Mouse (Mus musculus) lung, postnatal 4 days (tissue): ENCODE measurements around the gene Slc35c2.

Experiments used
- DNase-seq, 2 experiments: peaks; one replicate each; pipeline ENCODE4 v3.0.0; 2021

The Slc35c2 gene

DNA sequence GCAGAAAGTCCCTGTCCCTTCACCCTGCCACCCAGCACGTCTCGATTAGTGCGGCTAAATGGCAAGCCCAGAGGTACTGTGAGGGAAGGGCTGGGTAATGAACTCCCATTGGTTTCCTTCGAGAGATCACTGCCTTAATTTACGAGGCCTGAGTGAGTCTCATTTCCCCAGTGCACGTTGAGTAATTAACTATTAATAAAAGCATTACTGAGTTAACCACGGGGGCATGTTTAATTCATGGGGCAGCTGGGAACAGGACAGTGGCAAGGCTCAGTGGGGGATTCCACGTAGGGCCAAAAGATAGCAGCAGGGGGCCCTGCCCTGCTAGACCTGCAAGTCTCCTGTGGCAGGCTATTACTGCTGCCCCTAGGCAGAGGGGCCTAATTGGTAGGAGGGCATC lies 16.3 kb downstream of the Slc35c2 start:
- no peak for DNase-seq

DNA sequence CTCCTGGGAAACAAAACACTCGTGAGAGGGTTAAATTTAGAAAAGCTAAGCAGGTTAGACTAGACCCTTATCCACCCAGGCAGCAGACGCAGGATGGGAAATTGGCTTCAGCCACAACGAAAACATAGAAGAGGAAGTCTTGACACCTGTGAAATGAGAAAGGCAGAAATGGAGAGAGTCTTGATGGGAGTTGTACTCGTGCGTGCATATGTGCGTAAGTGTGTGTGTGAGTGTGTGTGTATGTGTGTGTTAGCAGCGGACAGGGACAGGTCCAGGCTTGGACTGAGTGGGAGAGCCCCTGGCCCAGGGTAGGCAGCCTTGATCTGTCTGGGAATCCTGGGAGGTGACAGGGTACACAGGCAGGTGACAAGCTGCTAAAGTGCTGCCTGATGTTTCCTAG lies 16.8 kb downstream of the Slc35c2 start:
- no peak for DNase-seq

DNA sequence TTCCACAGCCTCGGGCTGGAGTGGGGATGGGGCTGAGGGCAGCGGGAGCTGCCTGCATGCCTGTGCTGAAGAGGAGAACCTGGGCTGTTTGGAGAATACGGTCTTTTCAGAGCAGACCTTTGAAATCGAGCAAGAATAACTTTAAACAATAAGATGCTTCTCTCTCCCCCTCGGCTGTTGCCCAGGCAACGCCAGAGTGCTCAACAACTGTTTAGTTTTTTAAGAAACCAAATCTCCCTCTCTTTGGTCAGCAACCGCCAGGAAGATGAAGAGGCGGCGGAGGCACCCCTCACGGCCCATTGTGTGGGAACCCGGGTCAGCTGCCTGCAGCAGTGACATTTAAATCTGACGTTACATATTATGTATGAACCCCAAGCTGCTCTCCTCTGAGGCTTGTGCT lies 20.9 kb downstream of the Slc35c2 start:
- no peak for DNase-seq

DNA sequence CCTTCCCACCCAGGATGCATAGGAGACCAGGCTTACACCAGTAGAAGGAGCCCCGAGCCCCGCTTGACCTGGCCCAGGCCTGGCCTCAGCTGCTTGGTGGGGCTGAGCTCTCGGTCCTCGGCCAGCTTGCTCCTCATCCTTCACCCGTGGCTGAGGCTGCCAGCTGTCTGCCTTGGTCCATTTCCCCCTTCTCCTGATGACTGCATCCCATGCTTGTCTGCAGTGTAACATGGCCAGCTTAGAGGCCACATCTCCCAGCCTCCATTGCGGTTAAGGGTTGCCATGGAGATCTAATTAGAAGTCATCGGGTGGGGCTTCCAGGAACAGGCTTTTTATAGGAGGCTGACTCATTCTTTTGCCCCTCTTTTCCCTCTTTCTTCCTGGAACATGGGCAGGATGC lies 23.8 kb downstream of the Slc35c2 start:
- DNase-seq = peak in 1 of 2 experiments; percentile 44

DNA sequence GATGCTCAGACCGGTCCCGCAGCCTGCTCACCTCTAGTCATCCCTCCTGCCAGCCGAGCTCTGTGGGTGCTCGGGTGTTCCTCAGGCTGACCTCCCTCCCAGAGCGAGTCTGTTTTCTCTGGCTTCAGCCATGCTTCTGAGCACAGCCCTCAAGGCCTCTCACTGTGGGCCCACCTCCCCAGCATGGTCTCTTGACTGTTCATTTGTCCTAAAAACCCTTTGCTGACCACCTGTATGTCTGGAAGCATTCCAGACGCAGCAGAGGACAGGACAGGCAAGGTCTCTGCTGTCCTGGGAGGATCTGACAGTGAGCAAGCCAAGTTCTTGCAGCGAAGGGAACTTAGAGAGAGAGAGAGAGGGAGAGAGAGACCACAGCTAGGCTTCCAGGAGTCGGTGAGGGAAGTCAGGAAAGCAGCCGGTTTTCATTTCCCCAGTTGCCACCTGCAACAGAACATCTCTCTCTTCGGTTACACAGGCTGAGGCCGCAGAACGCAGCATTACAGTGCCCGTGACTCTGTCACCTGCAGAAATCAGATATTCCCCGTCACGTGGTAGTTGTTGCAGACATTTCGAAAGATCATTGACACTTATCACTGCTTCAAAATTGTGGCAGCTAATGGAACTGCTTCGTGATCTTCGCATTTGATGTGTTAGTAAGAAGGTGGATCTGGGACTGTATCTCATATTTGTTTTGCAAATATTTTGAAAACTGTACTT lies 25.2 kb downstream of the Slc35c2 start:
- DNase-seq = no peak

DNA sequence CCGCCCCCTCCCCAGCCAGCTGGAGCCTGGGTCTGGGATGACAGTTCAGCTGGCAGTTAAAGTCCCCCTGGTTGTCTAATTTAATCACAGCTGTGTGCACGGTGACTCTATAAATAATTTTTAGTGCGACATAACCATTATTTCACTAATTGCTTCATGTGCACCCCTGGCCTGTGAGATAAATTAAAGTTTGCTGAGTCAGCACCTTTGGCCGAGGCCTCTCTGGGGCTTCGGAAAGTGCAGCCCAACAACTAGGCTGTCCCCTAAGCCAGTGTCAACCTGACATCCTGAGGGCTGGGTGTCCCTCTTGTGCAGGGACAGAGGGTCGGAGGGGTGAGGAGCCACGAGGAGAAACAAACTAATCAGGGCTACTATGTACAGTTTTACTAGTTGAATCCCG lies 27.8 kb downstream of the Slc35c2 start:
- DNase-seq = no peak

DNA sequence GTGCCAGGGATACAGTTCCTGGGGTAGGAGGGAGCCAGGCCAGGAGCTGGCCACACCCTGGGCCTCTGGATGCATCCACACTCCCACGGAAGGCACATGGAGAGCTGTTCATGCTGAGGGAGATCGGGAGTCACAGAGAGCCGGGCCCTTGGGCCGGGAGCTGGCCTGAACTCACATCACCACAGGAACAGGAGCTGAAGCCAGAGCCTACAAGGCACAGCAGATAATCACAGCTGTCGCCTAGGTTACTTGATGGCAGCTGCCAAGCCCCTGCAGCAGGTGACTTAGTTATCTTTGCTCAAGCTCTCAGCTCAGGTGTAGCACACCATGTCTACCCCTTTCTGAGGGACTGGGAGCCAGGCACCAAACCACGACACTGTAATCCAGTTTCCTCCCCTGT lies 29.3 kb downstream of the Slc35c2 start:
- DNase-seq = no peak

DNA sequence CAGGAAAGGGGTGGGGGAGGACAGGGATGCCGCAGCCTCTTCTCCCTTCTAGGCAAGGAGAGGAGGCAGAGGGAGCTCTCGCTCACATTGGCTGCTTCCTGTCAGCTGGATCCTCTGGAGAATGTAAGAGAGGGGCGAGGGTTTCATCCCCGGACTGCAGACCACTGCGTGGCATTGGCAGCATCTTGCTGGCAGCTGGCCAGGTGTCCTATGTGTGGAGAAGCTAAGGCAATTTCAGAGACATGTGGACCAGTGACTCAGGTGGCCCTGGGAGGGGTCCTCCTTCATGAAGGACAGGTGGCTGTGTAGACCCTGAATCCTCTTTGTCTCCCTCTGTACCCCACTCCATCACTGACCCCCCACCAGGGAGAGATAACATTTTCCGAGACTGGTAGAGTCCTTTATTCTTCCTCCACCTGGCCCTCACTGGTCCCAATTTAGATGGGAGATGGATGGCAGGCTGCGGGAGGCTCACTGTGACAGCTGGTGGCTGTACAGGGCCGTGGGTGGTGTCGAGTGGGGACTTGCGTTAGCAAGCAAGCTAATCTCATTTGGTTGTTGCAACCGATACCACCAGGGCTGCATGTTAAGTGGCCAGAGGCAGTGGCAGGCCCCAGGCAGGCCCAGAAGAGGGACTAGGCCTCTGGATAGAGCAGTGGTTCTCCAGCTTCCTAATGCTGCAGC lies 30.4 kb downstream of the Slc35c2 start:
- DNase-seq = no peak

DNA sequence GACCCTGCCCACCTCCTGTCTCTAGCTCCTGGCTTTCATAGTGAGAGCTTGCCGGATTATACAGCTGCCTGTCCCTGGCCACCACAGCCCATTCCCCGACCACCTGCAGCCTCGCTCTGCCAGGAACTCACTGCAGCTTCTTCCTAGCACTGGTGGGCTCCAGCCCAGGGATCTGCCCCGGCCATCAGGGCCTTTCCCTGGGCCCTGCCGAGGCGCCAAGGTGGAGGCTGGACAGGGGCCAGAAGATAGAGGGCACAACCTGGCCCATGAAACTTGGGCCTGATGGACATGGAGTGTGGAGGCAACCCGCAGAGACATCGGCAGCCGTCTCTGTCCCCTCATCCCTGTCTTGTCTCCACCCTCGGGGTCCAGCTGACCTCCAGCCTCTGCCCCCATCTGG lies 31.5 kb downstream of the Slc35c2 start:
- DNase-seq = no peak

DNA sequence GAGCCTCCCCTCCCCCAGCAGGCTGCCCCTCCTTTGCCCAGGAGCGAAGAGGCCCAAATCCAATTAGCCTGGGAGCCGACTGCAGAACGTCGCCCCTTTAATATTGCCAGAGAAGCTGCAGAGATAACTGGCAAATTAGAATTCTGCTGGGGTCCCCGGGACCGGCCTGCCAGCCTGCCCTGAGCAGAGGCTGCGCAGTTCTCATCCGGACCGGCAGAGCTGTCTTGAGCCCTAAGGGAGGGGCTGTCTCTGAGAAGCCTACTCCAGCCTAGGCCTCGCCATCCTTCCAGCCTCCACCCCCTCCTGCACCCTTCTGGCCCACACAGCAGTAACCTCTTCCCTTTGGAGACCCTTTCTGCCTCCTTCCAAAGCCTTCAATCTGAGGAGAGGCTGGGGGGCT lies 33.8 kb downstream of the Slc35c2 start:
- no peak for DNase-seq

DNA sequence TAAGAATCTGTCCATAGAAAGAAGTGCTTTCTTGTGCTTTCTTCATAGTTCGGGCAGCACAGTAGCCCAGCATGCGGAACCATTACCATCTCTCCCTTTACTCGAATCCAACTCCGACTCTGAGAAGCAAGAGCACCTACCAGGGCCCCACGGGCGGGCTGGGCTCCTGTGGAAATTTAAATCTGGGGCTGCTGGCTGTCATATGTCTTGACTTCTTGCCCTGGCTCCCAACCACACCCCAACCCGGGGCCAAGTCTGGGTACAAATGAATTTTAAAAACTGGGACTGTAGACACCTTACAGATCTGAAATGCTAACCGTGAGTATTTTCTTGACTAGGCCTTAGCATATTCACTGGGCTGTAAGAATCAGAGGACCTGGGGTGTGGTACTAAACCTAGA lies 34.4 kb downstream of the Slc35c2 start:
- no peak for DNase-seq

DNA sequence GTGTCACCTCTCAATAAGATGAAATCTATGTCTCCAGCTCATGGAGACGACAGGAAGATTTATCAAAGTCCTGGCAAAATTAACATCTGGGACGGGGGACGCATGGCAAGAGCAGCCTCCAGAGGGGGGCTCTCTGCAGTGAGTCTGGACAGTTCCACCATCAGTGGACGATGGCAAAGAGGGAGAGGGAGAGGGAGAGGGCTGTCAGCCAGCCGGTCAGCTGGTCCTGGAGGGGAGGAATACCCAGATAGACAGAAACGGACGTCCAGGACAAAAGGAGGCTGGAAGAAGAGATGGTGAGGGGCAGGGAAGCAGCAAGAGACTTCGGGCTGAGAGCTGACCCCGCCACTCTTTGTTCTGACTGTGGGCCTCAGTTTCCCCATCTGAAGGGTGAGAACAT lies 34.9 kb downstream of the Slc35c2 start:
- no peak for DNase-seq

DNA sequence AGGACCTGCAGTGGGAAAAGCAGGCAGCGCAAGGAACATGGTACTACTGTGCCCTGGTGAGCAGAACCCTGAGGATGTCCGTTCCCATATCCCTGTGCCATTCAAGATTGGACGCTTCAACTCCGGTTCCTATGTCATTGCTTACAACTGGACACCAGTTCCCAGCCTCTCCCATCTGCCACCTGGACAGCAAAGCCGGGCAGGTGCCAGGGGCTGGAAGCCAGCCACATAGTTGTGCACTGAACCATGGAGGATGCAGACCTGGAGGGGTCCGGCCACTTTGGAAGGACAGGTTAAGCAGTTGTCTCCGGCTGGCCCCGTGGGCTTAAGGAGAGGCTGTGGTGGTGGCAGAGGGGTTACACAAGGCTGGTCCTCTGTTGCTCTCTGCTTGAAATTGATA lies 35.3 kb downstream of the Slc35c2 start:
- DNase-seq = no peak

DNA sequence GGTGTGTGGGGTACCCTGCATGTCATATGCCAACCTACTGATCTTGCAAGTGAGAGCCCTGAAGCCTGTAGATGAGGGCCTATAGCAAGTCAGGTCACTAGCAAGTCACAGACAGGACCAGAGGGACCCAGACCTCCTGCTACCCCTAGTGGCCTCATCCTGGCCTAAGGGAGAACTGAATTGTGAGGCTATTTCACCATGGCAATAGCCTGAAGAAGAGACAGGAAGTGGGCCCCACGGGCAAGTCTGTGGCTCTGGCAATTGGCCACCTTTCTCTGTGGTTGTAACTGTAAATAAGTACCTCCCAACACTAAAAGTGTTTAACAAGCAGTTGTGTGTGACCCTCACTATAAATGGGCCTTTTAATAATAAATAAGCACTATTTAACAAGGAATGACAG lies 36.8 kb downstream of the Slc35c2 start:
- DNase-seq = peak in 1 of 2 experiments; percentile 25

DNA sequence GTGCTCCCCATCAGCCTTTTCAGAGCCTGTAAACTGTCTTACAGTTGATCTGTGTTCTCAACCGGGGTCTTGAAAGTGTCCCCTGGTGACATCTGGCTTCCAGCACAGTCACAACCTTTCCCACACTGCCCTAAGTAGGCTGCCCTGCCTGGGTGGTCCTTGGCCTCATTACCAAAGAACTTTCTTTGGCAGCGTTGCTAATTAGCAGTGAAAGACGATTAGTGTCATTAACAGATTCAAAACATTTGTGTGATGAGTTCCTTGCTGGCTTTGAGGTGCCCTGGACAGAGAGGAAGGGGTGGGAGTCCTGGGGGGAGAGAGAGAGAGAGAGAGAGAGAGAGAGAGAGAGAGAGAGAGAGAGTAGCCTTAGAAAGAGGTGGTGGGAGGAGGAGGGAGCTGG lies 38.7 kb downstream of the Slc35c2 start:
- DNase-seq = peak; percentile 52 to 78

DNA sequence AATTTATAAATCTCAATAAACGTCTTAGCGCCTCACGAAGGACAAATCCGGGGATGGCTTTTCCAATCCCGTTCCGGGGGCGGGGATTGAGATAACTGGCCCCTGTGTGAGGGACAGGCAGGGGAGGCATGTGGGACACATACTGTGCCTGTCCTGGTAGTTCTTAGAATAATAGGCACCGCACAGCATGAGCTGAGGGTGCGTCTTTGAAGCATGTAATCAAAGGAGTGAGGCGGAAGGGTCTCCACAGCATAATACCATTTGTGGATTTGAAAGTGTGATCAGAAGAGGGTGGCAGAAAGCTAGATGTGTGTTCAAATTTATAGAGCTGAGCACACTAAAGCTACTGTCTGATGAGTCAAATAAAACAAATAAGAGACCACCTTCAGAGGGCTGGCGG lies 41.3 kb downstream of the Slc35c2 start:
- no peak for DNase-seq

DNA sequence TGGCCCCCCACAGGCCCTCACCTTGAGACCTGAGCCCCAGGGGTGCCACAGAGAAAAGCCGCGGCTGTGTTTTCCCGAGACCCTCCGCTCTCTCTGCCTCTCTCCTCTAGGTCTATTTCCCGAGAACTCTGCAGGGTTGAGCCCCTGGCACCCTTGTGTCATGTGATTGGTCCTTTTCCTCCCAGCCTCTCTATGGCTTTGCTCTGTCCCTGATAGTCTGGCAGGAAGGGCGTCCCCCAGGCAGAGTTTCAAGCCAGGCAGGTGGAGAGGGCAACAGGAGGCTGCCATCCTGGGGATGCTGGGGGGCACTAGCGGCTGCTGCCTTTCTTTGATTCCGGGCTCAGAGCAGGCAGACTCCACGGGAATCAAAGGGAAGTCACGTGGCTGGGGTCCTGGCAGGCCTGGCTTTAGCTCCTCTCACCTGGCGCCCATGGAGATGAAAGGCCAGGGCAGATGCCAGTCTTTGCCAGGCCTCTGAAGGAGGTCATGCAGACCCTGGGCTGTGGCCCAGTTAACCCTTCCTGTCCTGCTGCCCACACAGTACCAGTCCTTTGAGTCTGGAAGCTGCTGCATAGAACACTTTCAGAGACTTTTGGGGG lies 44.4 kb downstream of the Slc35c2 start:
- DNase-seq = no peak

DNA sequence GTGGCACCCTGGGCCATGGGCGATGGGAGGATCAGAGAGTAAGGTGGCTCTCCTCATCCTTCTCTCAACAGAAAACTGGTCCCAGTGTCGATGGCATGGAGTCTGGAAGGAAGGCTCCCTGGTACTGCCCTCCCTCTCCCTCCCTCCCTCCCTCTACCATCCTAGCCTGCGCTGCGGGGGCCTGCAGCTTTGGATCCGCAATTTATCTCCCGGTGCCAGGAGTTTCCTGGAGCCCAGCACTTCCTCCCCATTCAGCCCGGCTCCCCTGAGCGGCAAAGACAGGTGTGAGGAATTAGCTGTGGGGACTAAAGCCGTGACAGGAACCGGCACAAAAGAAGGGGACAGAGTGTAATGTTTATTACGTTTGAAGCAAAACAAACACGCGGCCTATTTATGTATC lies 45.1 kb downstream of the Slc35c2 start:
- no peak for DNase-seq

DNA sequence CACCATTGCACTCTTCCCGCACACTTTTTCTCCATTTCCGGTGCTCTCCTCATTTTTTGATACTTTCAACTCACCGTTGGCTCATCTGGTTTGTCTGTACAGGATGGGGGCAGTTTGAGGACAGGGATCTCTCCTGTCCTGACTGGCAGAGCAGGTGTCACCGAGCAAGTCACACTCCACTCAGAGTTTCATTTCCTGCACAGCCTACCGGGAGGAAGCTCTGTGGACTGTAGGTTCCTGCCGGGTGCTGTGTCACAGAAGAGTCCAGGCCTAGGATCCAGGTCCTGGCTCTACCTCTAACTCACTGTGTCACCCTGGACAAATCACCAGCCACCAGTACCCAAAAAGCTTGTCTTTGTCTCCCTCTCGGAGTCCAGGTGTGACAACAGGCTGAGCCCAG lies 45.9 kb downstream of the Slc35c2 start:
- no peak for DNase-seq

DNA sequence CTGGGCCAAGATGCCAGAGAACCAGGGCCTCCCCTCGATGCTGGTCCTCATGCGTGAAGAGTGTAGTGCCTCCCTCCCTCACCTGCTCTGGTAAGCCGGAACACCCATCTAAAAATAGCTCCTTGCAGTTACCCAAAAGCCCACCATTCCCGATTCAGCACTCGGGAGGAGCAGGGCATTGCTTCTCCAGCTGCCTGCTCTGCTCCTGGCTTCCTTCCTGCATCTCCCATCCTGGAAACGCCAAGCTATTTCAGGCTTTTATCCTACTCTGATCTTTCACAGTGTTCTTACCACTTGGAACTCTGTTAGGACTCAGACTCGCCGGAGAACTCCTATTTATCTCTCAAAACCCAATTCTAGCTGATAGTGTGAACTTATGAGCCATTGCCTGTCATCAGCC lies 47.3 kb downstream of the Slc35c2 start:
- no peak for DNase-seq

DNA sequence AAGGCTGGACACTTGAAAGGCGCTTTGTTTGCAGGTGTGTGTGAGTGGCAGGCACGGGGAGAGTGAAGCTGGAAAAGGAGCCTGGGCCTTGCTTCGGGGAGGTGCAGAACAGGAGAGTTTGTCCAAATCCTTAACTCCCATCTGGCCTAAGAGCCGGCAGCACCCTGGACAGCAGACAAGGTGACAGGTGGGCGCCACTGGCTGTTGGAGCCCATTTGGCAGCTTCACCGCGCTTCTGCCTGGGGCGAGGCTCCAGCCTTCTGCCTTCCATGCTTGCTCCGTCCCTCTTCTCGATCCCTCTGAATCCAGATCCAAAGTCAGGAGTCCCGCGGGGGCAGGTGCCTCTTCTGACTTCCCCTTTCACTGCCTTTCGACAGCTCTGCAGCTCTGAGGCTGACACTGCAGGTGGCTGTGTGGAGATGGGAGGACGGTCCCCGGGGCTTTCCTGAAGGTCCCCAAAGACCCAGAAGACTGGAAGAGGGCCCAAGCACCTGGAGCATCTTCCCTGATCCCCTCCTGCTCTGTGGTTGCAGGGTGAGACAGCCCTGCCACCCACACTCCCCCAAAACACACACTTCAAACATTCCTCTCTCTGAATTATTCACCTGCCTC lies 48.0 kb downstream of the Slc35c2 start:
- no peak for DNase-seq

DNA sequence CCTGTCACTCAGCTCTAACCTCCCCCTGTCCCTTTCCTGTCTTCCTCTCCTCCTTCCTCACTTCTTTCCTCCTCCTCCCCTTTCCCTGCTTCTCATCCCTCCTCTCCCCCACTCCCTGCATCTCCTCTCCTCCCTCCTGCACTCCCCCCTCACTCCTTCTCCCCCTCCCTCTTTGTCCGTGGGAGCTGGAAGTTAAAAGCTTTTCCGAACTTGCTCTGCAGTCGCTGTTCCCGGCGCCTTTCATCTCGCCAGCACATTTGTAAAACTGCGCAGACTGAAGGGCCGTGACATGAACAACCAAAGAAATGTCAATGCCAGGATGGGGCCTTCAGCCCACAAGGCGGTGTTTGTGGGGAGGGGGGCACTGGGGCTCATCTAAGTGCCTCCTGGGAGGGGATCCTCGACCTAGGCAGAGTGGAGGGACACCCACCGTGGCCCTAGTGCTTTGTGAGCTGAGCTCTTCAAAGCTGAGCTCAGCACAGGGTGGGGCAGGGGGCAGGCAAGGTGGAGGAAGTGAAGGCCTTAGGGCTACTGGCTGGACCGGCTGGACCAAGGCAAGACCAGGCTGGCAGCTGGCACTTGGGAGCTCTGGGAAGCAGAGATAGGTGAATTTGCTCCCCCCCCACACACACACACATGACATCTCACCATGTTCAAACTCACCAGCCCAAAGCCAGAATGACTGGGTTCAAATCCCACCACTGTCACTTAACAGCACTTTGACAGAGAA lies 49.1 kb downstream of the Slc35c2 start:
- no peak for DNase-seq

DNA sequence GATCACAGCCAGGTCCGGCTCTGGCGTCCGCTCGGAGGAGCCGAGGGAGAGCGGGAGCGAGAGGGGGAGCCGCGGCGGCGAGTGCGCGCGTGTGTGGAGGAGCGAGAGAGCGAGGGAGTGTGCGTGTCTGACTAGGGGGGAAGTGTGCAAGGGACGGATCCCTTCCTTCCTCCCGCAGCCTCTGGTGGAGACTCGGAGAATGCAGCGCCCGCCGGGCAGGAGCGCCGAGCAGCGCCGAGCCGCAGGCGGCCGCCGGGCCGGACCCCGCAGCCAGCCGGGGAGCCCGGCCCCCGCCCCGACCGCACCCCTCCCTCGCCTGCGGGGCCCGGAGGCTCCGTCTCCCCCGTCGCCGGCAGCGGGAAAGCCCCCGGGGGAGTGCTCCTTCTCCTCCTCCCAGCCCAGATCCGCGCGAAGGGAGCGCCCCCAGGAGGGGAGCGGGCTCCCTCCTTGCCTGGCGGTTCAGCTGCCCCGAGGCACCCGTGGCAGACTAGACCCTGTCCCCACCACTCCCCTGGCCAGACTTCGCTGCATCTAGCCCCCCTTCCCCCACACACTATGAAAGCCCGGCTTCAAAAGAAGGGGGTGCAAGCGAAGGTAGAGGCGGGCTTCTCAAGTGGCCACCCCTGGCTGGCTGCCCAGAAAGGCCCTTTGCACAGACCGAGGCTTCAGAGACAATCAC lies 52.9 kb downstream of the Slc35c2 start, which contains the start of gene Cdh22:
Gene Cdh22, minus strand, starts transcription at position 241 of the 679 bp plus-strand sequence.
- peak; percentile 79 for DNase-seq
